Mouse (Mus musculus) natural killer cell, adult 2 months (primary cell): ENCODE measurements around the gene Smim1.
A peak's percentile ranks its signal among the peaks of the same experiment; 100 is the strongest.

ENCODE experiments used
- DNase-seq, 2 experiments: peaks; one replicate each; pipeline ENCODE4 v3.0.0; 2022; ENCODE audit warnings: low spot score in 2 of 2

The Smim1 gene

DNA sequence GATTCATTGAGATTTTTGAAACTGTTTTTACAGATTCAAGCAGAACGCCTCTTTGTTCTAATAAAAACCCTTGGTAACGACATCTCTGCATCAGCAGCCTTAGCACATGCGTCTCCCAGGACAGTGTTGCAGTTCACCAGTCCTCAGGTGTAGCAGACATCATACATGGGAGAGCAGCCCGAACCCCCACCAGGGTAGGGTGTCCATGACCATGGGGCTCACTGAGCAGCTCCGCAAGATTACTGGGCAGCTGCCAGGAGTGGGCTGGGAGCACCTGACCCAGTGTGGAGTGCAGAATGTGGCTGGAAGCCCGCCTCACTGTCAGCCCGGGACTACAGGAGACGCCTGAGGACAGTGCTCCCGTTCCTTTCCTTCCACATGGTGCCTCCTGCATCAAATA is 4.6 kb downstream of the Smim1 start:
- no peak for DNase-seq

DNA sequence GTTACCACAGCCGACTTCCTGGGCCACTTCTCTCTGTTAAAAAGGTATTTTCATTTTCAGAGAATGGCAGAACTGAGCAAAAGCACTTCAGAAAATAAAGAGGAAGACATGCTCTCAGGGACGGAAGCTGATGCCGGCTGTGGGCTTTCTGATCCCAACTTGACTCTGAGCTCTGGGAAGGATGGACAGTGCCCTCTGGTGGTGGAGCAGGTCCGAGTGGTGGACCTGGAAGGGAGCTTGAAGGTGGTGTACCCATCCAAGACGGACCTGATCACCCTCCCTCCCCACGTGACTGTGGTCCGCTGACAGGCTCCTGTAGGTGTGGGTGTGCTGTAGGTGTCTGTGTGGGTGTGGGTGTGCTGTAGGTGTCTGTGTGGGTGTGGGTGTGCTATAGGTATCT is 6.5 kb downstream of the Smim1 start:
- peak in 1 of 2 experiments; percentile 29 for DNase-seq

DNA sequence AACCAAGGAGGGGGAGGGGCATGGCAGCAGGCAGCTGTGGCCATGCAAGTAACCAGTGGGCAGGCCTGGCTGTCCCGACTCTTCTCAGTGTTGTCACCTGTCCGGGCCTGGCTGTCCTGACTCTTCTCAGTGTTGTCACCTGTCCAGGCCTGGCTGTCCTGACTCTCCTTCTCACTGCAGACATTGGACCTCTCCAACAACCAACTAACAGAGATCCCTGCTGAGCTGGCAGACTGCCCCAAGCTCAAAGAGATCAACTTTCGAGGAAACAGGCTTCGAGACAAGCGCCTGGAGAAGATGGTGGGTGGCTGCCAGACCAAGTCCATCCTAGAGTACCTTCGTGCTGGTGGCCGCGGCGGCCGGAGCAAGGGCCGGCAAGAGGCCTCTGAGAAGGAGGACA is 10.6 kb downstream of the Smim1 start:
- DNase-seq, result no peak

DNA sequence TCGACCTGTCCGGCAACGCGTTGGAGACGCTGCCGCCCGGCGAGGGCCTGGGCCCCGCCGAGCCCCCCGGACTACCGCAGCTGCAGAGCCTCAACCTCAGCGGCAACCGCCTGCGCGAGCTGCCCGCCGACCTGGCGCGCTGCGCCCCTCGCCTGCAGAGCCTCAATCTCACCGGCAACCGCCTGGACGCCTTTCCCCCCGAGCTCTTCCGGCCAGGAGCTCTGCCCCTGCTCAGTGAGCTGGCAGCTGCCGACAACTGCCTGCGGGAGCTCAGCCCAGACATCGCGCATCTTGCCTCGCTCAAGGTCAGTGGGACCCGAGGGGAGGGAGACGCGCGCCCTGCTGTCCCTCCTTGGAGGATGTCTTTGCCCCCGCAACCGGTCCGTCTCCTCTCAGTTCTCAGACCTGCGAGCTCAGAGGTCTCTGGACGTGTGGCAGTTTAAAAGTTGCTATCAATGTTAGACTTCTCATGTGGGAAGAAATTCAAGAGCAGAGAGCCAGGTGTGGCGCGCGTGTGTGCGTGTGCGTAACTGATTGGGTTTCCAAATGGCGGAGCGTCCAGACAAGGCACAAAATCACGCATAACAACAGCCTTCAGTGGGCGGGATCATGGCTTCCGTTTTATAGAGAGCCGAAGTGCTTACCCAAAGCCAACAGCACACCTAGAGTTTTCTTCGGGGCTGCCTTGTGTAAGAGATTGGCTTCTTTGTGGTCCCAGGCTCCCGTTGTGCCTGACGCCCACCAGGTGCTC is 13.7 kb downstream of the Smim1 start:
- DNase-seq, result peak in 1 of 2 experiments; percentile 8

DNA sequence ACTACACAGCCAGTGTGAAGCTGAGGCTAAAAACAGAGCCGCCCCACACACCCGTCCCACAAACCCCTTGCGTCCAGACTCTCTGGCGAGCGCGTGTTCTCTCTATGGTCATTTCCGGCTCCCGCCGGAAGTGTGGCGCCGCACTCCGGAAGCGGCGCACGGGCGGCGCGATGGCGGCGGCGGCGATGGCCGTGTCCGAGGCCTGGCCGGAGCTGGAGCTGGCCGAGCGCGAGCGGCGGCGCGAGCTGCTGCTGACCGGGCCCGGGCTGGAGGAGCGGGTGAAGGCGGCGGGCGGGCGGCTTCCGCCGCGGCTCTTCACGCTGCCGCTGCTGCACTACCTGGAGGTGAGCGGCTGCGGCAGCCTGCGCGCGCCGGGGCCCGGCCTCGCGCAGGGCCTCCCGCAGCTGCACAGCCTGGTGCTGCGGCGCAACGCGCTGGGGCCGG is 14.4 kb downstream of the Smim1 start, which contains the start of gene Lrrc47:
Gene Lrrc47 (plus strand): TSS at position 86 of the 444 bp plus-strand sequence.
- peak; percentile 65 to 73 for DNase-seq

DNA sequence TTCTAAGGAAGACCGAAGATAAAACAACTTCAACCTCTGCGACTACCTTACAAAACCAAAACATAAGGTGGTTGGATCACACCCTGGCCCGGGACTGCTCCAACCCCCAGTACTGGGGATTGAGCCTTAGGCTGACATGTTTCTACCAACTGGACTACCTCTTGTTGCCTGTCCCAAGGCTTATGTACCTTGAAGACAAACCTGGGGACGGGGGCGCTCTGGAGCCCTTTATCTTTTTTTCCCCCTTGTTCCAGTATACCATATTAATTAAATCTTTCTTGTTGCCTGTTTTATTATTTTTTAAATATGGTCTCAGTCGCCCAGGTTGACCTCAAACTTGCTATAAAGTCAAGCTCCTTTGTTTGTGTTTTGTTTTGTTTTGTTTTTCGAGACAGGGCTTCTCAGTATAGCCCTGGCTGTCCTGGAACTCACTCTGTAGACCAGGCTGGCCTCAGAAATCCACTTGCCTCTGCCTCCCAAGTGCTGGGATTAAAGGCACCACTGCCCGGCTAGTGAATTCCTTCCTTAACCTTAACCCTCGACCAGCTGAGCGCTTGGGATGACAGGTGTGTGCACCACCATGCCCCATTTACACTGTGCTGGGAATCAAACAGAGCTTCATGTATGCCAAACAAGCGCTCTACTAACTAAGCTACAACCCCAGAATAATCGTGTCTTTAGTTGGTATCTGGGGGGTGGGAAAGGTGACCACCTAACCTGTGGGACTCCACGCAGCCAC is 15.0 kb downstream of the Smim1 start:
- DNase-seq, result no peak

DNA sequence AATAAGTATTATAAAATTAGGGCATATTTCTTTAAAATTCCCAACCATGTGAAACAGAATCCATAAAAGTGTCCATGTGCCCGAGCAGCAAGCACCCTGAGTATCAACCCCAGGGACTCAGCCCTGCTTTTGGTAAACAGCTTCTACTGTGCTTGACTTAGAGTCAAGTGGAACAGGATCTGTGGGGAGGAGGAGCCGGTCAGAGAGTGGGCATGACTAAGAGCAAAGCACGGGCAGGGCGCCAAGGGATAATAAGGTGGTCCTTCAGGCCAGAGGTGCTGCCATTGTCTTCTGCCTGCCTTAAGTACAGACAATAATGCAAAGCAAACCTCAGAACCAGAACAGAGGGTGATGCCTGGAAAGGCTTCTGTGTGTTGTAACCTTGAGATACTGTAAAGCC is 18.3 kb downstream of the Smim1 start:
- no peak for DNase-seq

DNA sequence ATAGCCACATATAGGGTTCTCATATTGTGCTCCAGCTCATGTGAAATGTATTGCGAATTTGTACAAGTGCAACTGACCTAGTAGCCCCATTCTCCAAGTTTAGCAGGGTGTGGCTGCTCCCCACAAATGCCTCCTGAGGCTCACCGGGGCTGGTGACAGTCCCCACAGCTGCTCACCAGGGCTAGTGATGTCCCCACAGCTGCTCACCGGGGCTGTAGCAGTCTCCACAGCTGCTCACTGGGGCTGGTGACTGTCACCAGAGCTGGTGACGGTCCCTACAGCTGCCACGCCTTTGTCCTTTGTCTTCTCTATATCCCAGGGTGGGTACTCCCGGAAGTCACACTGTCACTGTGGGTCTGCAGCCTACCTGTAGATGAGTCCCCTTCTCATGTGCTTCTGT is 19.8 kb downstream of the Smim1 start:
- DNase-seq, result no peak

DNA sequence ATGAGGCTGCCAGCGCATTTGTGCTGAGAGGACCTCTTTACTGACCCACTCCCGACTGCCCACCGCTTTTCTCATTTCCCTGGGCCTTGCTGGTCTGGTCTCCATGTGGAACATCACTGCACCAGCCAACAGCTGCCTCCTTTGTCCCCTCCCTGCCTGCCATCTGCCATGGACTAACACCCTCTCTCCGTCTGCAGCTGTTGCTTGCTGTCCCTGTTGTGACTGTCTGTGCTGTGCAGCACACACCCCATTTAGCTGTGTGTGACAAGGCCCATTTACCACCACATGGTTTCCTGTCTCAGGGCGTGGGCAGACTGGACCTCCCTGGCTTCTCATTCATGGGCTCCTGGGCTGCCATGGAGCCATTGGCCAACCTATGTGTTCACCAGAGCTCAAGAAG is 20.5 kb downstream of the Smim1 start:
- DNase-seq, result no peak

DNA sequence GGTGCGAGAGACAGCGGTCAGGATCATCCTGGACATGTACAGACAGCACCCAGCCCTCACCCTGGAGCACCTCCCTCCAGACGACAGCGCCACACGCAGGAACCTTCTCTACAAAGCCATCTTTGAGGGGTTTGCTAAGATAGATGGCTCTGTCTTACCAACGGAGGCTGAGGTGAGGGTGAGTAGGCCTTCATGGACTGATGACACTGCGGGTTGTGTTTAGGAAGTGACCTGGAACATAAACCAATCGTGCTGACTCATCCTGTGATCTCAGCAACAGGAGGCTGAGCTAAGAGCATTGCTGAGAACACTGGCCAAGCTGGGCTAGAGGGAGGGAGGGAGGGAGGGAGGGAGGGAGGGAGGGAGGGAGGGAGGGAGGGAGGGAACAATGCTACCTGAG is 32.5 kb downstream of the Smim1 start:
- DNase-seq, result no peak

DNA sequence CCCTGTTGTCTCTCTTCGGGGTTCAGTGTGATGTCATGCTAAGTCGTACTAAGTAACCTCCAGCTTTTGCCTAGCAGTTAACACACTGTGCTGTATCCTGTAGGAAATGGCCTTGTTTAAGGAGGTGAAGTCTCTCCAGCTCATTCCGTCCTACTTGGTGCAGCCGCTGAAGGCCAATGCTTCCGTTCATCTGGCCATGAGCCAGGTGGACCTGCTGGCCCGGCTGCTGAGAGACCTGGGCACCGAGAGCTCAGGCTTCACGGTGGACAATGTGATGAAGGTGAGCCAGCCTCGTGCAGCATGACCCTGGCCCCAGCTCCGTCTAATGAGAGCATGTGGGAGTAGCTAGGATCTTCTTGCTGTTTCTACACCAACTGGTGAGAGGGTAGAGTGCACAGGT is 33.3 kb downstream of the Smim1 start:
- DNase-seq, result no peak

DNA sequence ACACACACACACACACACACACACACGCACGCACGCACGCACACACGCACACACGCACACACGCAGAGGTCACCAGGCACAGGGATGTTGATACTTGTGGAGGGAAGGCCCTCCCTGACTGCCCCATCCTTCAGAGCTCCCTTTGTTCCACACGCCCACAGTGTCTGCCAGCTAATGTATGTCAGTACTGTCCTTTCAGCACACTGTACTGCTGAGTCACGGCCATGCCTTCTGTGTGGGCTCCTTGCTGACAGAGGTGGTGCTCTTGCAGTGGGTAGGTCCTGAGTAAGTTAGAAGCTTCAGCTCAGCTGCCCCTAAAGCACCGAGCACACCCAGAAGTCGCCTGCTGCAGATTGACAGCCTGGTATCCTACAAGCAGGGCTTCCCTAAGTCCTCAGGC is 45.6 kb downstream of the Smim1 start:
- DNase-seq, result no peak

DNA sequence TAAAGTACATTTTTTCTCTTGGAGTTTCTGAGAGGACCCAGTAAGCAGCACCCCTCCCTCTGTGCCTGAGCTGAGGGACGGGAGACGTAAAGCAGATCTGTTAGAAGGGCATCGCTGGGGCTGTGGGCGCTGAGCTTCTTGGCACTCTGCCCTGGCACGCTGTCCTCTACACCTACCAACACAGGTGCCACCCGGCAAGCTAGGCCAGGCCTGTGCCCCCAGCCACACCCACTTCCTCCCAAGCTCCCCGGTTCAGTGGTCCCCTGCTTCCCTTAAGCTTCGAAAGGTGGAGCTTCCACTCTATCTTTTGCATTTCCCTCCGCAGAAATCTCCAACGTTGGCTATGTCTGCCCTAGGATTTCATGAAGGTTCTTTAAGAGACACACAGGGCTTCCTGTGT is 46.8 kb downstream of the Smim1 start:
- no peak for DNase-seq

DNA sequence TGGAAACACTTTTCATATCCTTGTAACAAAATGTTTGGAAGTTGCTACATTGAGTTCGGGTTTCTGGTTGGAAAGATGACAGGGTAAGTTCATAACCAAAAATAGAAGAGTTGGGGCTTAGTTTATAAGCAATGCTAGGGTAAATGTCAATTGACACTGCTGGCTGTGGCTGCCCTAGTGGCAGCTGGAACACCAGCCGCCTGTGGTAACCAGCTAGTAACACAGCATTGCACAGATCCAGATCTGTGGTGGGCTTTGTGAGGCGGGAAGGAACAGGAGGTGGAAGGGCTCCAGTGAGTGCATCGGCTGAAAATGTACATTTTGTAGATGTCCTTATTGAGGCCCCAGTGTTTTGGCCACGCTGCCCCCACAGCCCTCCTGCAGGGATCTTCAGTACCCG is 50.3 kb downstream of the Smim1 start:
- DNase-seq, result no peak

DNA sequence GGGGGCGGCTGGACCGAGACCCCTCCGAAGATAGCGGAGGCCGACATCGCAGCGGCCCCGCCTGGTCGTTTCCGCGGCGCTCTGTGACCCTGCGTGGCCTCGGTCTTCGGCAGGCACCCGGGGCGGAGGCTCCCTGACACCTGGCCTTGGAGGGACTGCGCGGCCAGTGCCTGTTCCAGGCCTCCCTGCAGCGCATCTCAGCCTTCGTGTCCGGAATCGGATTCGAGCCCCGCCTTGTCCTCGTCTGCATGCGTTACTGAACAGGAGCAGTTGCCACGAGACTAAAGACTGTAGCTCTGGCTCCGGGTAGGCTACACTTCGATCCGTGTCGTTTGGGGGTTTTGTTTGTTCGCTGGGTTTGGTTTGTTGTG is 50.8 kb downstream of the Smim1 start:
- no peak for DNase-seq

DNA sequence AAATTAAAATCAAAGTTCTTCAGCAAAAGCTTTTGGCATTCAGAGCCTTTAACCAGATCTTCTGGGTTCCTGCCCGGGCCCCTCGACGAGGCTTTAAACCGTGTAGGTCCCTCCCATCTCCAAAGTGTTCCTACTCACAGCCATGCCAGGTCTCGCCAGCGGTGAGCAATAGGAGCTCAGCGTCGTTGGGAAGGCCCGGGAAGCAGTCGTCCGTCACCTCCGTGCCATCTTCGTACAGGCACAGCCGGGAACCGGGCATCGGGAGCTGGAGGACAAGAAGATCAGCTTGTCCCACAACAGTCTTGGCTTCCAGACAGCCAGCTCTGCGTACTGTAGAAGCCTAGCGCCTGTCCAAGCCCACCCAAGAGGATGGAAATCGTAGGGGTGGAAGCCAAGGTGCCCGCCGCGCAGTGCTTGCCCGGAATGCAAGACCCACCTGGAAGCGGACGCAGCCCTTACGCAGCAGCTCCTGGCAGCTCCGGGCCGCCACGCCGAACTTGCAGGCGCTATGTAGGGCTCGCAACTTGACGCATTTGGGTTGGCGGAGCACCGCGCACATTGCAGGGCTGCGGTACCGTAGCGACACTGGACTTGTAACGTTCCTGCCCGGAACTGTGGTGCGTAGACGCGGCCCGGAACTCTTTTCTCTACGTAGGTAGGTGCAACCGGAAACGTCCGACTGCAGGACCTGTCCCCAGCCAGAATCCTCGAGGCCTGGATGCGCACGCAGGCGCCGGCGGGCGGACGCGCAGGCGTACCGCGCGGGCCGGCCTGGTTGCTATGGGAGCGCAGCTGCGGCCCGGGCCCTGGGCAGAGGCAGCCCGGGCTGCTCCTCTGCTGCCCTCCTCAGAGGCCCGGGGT is 51.4 kb downstream of the Smim1 start, which contains the start of the genes Dffb and Cep104:
Gene Dffb (minus strand): TSS at position 696 of the 861 bp plus-strand sequence.
Gene Cep104 (plus strand): TSS at position 764 of the 861 bp plus-strand sequence.
- peak; percentile 88 to 90 for DNase-seq
